Mouse (Mus musculus): ENCODE measurements at regions not wholly inside any gene's neighbourhood (a gene's known extent, or its start where the extent isn't known, plus 50 kb on each side); places are given as distances from the start of the nearest gene placed in this dataset.

DNA sequence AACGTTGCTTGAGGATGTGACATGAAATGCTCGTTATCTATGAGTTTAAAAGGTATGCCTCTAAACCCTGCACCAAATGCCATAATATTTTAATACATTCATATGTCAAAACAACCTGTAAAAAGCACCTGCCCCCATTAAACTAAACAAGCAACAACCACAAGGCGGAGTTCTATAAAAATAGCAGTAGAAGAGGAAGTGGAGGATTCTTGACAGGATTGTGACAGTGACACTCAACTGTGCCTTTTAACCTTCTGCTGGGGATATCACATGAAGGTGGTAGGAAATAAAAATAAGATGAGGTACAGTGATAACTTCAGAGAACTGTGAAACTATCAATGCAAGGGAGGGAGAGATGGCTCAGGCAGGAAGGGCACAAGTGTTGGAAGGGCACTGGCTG is 58.6 kb upstream of the Dbx2 start:
- ATAC-seq (replicated peaks; ENCODE audit: poor library complexity, severe bottlenecking) = no peak

DNA sequence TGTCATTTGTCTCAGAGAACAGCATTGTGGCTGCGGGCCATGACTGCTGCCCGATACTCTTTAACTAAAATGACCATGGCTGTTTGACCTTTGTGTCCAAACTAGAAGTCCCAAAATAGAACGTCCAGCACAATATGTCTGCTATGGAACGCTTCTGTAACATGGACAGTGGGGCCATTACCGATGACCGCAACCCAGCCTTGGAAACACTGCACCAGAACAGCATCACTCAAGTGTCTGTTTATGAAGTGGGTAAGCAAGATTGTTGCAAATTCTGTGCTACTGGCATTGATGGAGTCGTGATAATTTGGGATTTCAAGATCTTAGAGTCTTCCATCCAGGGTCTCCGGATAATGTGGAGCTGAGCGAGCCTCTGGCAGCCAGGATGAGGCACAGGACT is 60.2 kb upstream of the Dbx2 start:
- ATAC-seq (replicated peaks; ENCODE audit: poor library complexity, severe bottlenecking) = no peak

DNA sequence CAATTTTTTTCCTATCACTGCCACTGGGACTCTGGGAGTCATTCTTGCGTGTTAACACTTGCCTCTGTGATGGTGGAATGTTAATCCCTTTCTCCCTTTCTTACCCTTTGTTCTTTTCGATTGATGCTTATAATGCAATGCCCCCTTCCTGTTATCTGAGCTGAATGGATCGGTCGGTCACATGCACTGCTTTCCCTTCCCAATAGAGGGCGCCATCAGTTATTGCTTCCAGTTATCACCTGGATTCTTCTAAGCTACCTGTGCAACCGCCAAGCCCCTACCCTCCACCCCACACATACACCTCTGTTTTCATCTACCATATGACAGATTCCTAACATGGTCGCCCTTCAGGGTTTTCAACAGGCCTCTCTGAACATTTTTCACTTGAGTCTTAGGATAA is 66.9 kb upstream of the Ano6 start:
- ATAC-seq (replicated peaks; ENCODE audit: poor library complexity, severe bottlenecking) = no peak

DNA sequence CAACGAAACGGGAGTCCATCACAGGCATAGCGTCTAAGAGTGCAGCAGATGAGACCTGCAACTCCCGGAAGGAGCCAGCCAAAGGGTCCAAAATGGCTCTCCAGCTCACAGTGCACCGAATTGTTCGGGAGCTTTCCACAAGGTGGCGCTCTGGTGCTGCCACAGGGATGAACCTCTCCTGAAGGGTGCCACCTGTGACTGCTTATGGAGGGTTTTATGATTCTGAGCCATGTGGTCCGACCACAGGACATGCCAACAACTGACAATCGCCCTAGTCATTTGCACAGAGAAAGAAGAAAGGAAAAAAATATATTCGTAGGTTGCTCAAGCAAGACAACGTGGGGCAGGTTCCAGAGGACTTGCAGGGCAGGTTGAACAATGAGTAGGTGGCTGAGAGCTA is 64.8 kb upstream of the Ano6 start:
- ATAC-seq (replicated peaks; ENCODE audit: poor library complexity, severe bottlenecking) = peak; percentile 88

DNA sequence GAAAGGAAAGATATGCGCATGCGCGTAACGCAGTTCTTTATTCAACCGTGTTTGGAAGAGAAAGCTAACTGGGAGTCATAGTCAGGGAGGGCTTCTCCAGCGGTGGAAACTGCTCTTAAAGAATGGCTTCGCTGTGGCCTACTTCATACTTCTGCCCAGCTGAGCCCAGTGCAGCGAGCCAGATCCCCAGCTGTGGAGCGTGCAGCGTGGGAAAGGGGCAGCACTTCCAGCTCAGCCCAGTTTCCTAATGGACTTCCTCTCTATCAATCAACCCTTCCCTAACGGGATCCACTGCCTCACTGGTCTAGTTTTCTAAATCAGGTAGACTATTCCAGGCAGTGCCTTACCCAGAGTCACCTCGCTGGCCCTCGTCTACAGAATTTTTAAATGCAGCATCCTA is 64.1 kb upstream of the Ano6 start:
- no peak for ATAC-seq (replicated peaks; ENCODE audit: poor library complexity, severe bottlenecking)

DNA sequence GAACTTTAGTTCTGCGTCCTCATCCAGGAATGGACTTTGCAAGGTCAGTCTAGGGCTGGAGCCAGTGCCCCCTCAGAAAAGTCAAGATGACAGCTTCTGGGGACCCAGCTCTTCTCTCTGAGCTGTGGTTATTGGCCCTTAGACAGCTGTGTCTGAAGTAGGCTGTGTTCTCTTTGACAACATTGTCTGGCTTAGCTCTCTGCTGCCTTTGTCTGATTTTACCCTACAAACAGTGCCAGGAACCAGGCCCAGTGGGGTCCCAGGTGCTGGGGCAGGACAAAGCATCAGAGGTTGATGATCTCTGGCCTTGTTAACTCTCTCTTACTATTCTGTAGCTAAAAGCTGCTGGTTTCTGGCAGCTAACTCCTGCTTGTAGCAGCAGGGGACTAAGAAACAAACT is 54.9 kb upstream of the Ano6 start:
- no peak for ATAC-seq (replicated peaks; ENCODE audit: poor library complexity, severe bottlenecking)
